Mouse (Mus musculus) midbrain, embryonic 16.5 days (tissue): ENCODE measurements around the gene Pcolce. TPM values are rescaled to one million over a fixed set of nuclear protein-coding genes. Genes with fewer than 3 reads are reported as not detected.

Experiments
- ATAC-seq: fragments of 200-750 bp; cut with Nextera tagmentation; 2 replicates; pipeline ENCODE4 v1.8.0; 2017; ENCODE audit warnings: moderate TSS enrichment
- H3K27ac ChIP-seq: fragments of 300-500 bp; sonication (generic); 2 replicates; pipeline ENCODE4 v1.5.1; 2014; ENCODE audit warnings: mild to moderate bottlenecking, low read length, mixed read lengths
- H3K27me3 ChIP-seq: fragments of 300-500 bp; sonication (generic); 2 replicates; pipeline ENCODE4 v1.6.1; 2014; ENCODE audit warnings: low read depth, low read length, mixed read lengths; ENCODE audit not compliant: control insufficient read depth, insufficient read depth
- H3K36me3 ChIP-seq: fragments of 300-500 bp; sonication (generic); 2 replicates; pipeline ENCODE4 v1.6.1; 2014; ENCODE audit warnings: mild to moderate bottlenecking, low read length, moderate library complexity, mixed read lengths; ENCODE audit not compliant: control insufficient read depth, insufficient read depth
- H3K4me1 ChIP-seq: fragments of 300-500 bp; sonication (generic); 2 replicates; pipeline ENCODE4 v1.6.1; 2014; ENCODE audit warnings: mild to moderate bottlenecking, low read length, mixed read lengths; ENCODE audit not compliant: control insufficient read depth, insufficient read depth
- H3K4me2 ChIP-seq: fragments of 300-500 bp; sonication (generic); 2 replicates; pipeline ENCODE4 v1.6.1; 2014; ENCODE audit warnings: mild to moderate bottlenecking, low read length, mixed read lengths
- H3K4me3 ChIP-seq: fragments of 300-500 bp; sonication (generic); 2 replicates; pipeline ENCODE4 v1.5.1; 2014; ENCODE audit warnings: low read depth, mild to moderate bottlenecking, low read length, moderate library complexity, mixed read lengths
- H3K9ac ChIP-seq: fragments of 300-500 bp; sonication (generic); 2 replicates; pipeline ENCODE4 v1.6.1; 2014; ENCODE audit warnings: low read depth, low read length, mixed read lengths
- H3K9me3 ChIP-seq: fragments of 300-500 bp; sonication (generic); replicated peaks from 2 replicates; pipeline ENCODE4 v1.6.1; 2014; ENCODE audit warnings: mild to moderate bottlenecking, low read length, mixed read lengths; ENCODE audit not compliant: control insufficient read depth, poor library complexity, severe bottlenecking
- WGBS: fragments of 180-500 bp; shearing (Covaris S2); extraction: QIAGEN DNeasy Blood & Tissue Kit; methylation state at CpG from one replicate; pipeline ENCODE4 v1.1.7; 2014; 5-methylcytosine and 5-hydroxymethylcytosine counted together
- polyA plus RNA-seq: library from polyadenylated mRNA; unstranded; fragments of >200 nt; fragmentation: Nextera tagmentation; extraction: Ambion mirVana; gene quantifications from 2 replicates; pipeline ENCODE4 v1.2.1, GENCODE M21; 2015

Pcolce gene
- polyA plus RNA-seq, 1 experiment from 2014 or later: 13.3 TPM

- ATAC-seq: no peak
- 34% methylated on average over 9 of the region's 9 CpGs for WGBS
Measured at GRCm38 (mm10) chr5:137569665-137570064, 43.9 kb downstream of the Pcolce start, which contains the start of gene Tfr2. Tfr2 (plus strand) TSS chr5:137569840.

GRCm38 (mm10) chr5:137569031-137569430 lies 44.6 kb downstream of the Pcolce start:
- Histone ChIP-seq H3K27me3 (no peaks in the 10 kb centered on the region), H3K4me2 (no peak overlapping the region), H3K27ac (no peak overlapping the region), H3K4me1 (no peaks in the 10 kb centered on the region), H3K9me3 (no peaks in the 10 kb centered on the region), H3K36me3 (peaks cover 12% of the 10 kb centered on the region), H3K9ac (no peak overlapping the region), H3K4me3 (no peak overlapping the region)
- ATAC-seq: no peak
- 83% methylated on average over 9 of the region's 12 CpGs for WGBS

More at GRCm38 (mm10) chr5:137569665-137570064, 43.9 kb downstream of the Pcolce start, which contains the start of gene Tfr2:
- Histone ChIP-seq H3K27me3 (no peaks in the 10 kb centered on the region), H3K4me2 (no peak within 1 kb of the TSS), H3K4me3 (no peak within 1 kb of the TSS), H3K9ac (no peak within 1 kb of the TSS), H3K4me1 (no peaks in the 10 kb centered on the region; the same call in 1 of the 2 replicates), H3K27ac (no peak within 1 kb of the TSS), H3K36me3 (peaks cover 10% of the 10 kb centered on the region), H3K9me3 (no peaks in the 10 kb centered on the region)

DNA sequence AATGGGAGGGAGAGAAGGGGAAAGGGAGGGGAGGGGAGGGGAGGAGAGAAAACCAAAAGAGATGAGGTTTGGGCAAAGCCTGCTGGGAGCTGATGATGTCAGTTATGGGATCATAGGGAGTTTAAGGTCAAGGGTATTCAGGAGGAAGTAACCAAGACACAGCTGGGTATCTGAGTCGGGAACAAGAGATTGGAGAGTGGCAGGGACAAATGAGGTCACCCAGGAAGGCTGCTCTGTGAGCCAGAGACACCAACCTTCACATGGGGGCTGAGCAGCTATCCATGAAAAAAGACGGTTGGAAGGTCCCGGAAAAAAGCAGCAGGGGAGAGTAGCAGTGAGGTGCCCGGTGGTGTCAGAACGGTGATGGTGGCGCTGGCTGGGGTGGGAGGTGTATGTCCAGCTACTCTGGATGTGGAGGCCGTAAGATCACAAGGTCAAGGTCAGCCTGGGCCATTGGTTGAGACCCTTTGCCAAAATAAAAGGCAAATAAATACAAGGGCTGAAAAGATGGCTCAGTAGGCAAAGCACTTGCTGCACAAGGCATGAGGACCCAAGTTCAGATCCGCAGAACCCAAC lies 45.3 kb downstream of the Pcolce start:
- H3K4me3 ChIP-seq: no peak overlapping the region
- H3K9me3 ChIP-seq: no peaks in the 10 kb centered on the region
- H3K27ac ChIP-seq: no peak overlapping the region
- H3K4me2 ChIP-seq: no peak overlapping the region
- H3K36me3 ChIP-seq: peaks cover 12% of the 10 kb centered on the region
- ATAC-seq: no peak
- H3K4me1 ChIP-seq: no peaks in the 10 kb centered on the region
- 81% methylated on average over 8 of the region's 8 CpGs for WGBS
- H3K27me3 ChIP-seq: no peaks in the 10 kb centered on the region
- no peak overlapping the region for H3K9ac ChIP-seq

DNA sequence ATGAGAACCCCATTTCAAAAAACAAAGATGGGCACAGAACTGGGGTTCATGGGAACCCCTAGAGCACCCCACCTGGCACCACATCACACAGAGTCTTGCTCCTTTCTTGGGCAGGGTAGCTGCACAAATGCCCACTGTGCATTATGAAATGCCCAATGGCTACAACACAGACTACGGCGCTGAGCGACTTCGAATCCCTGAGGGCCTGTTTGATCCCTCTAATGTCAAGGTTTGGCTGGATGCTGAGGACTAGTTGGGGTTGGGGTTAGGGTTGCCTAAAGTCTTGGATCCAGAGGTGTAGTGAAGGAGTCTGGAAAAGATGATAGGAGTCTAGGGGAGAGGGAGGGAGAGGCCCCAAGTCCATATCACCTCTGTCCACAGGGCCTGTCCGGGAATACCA lies 47.2 kb downstream of the Pcolce start:
- H3K4me2 ChIP-seq: no peak overlapping the region
- no peaks in the 10 kb centered on the region for H3K4me1 ChIP-seq
- no peaks in the 10 kb centered on the region for H3K9me3 ChIP-seq
- H3K27me3 ChIP-seq: no peaks in the 10 kb centered on the region
- H3K27ac ChIP-seq: no peak overlapping the region
- peaks cover 12% of the 10 kb centered on the region for H3K36me3 ChIP-seq
- no peak overlapping the region for H3K9ac ChIP-seq
- ATAC-seq: no peak
- H3K4me3 ChIP-seq: no peak overlapping the region
- 91% methylated on average over 5 of the region's 5 CpGs for WGBS

GRCm38 (mm10) chr5:137565744-137566143 lies 47.8 kb downstream of the Pcolce start:
- 71% methylated on average over 6 of the region's 6 CpGs for WGBS
- ATAC-seq: no peak
- H3K9me3 ChIP-seq: no peaks in the 10 kb centered on the region
- H3K4me2 ChIP-seq: no peak overlapping the region
- no peaks in the 10 kb centered on the region for H3K4me1 ChIP-seq
- H3K36me3 ChIP-seq: peaks cover 13% of the 10 kb centered on the region
- H3K4me3 ChIP-seq: no peak overlapping the region
- H3K27ac ChIP-seq: no peak overlapping the region
- H3K27me3 ChIP-seq: no peaks in the 10 kb centered on the region
- no peak overlapping the region for H3K9ac ChIP-seq

GRCm38 (mm10) chr5:137562965-137563364 lies 50.6 kb downstream of the Pcolce start:
- Histone ChIP-seq H3K9ac (no peak overlapping the region), H3K4me2 (no peak overlapping the region), H3K9me3 (no peaks in the 10 kb centered on the region), H3K27ac (no peak overlapping the region), H3K27me3 (no peaks in the 10 kb centered on the region), H3K4me1 (no peaks in the 10 kb centered on the region), H3K4me3 (no peak overlapping the region), H3K36me3 (peaks cover 21% of the 10 kb centered on the region)
- WGBS: 82% methylated on average over 10 of the region's 10 CpGs
- ATAC-seq: no peak

GRCm38 (mm10) chr5:137561556-137561955 lies 52.0 kb downstream of the Pcolce start:
- 56% methylated on average over 6 of the region's 6 CpGs for WGBS
- Histone ChIP-seq H3K36me3 (peaks cover 17% of the 10 kb centered on the region), H3K4me1 (no peaks in the 10 kb centered on the region), H3K4me3 (no peak overlapping the region), H3K9ac (no peak overlapping the region), H3K9me3 (no peaks in the 10 kb centered on the region), H3K4me2 (no peak overlapping the region), H3K27me3 (no peaks in the 10 kb centered on the region), H3K27ac (no peak overlapping the region)
- ATAC-seq: no peak

Other genes starting within 250 kb of the Pcolce start
- gene Zan, start 136.7 kb downstream of the Pcolce start, polyA plus RNA-seq: 0.12 and 0.18 TPM in 2 replicates
- gene Pop7, start 111.3 kb downstream of the Pcolce start, polyA plus RNA-seq: 76.3 and 80.5 TPM in 2 replicates
- gene Gigyf1, start 95.2 kb downstream of the Pcolce start, polyA plus RNA-seq: 19.3 and 19.4 TPM in 2 replicates
- gene Epo, start 80.5 kb downstream of the Pcolce start, polyA plus RNA-seq: not detected in 2 replicates
- 496 and 512 TPM in 2 replicates for gene Gnb2, start 80.3 kb downstream of the Pcolce start, polyA plus RNA-seq
- 307 and 326 TPM in 2 replicates for gene Actl6b, start 60.3 kb downstream of the Pcolce start, polyA plus RNA-seq
- 7.8 and 10.1 TPM in 2 replicates for gene Tfr2, start 43.9 kb downstream of the Pcolce start, polyA plus RNA-seq
- gene Mospd3, start 12.7 kb downstream of the Pcolce start, polyA plus RNA-seq: 57.2 and 60.9 TPM in 2 replicates
- gene Fbxo24, start 15.2 kb upstream of the Pcolce start, polyA plus RNA-seq: 0.11 and 0.12 TPM in 2 replicates
- gene Lrch4, start 15.3 kb upstream of the Pcolce start, polyA plus RNA-seq: 18.8 and 19.2 TPM in 2 replicates
- gene Gm20605, start 15.4 kb upstream of the Pcolce start, polyA plus RNA-seq: 8.2 and 9.2 TPM in 2 replicates
- gene Sap25, start 27.6 kb upstream of the Pcolce start, polyA plus RNA-seq: 5.9 and 6.7 TPM in 2 replicates
- gene Irs3, start 31.9 kb upstream of the Pcolce start, polyA plus RNA-seq: 0.15 and 0.16 TPM in 2 replicates
- gene Agfg2, start 70.9 kb upstream of the Pcolce start, polyA plus RNA-seq: 15.8 and 20.4 TPM in 2 replicates
- 67.2 and 67.5 TPM in 2 replicates for gene Nyap1, start 127.8 kb upstream of the Pcolce start, polyA plus RNA-seq
- 55.4 and 74.1 TPM in 2 replicates for gene Tsc22d4, start 131.9 kb upstream of the Pcolce start, polyA plus RNA-seq
- 33.5 and 36.6 TPM in 2 replicates for gene Ppp1r35, start 165.1 kb upstream of the Pcolce start, polyA plus RNA-seq
- gene Mepce, start 173.9 kb upstream of the Pcolce start, polyA plus RNA-seq: 10.4 and 11.6 TPM in 2 replicates
- 11.6 and 13.1 TPM in 2 replicates for gene Zcwpw1, start 174.0 kb upstream of the Pcolce start, polyA plus RNA-seq
- gene Pilra, start 222.5 kb upstream of the Pcolce start, polyA plus RNA-seq: 0.37 and 0.48 TPM in 2 replicates
- gene Pilrb1, start 244.3 kb upstream of the Pcolce start, polyA plus RNA-seq: 0.39 TPM in 1 of 2 replicates, not detected in the other